Mouse (Mus musculus) forebrain, embryonic 16.5 days (tissue): ENCODE measurements around the gene Anp32e. TPM values are rescaled to one million over a fixed set of nuclear protein-coding genes. Genes with fewer than 3 reads are reported as not detected.
"Not testable (repeated sequence)": the region's sequence is repeated elsewhere in the genome, so short reads cannot be mapped to it uniquely, and the experiment has no call there.

Source experiments
- ATAC-seq: fragments of 200-750 bp; cut with Nextera tagmentation; 2 replicates; pipeline ENCODE4 v1.8.0; 2017; ENCODE audit warnings: mild to moderate bottlenecking, moderate library complexity
- H3K27ac ChIP-seq: fragments of 300-500 bp; sonication (generic); 2 replicates; pipeline ENCODE4 v1.5.1; 2014; ENCODE audit warnings: low read length, control low read depth
- H3K27me3 ChIP-seq: fragments of 300-500 bp; sonication (generic); replicated peaks from 2 replicates; pipeline ENCODE4 v1.6.1; 2014; ENCODE audit warnings: low read length; ENCODE audit not compliant: control insufficient read depth, insufficient read depth
- H3K36me3 ChIP-seq: fragments of 300-500 bp; sonication (generic); 2 replicates; pipeline ENCODE4 v1.6.1; 2014; ENCODE audit not compliant: control insufficient read depth, insufficient read depth
- H3K4me1 ChIP-seq: fragments of 300-500 bp; sonication (generic); replicated peaks from 2 replicates; pipeline ENCODE4 v1.6.1; 2014; ENCODE audit warnings: low read length; ENCODE audit not compliant: control insufficient read depth, insufficient read depth
- H3K4me2 ChIP-seq: fragments of 300-500 bp; sonication (generic); 2 replicates; pipeline ENCODE4 v1.6.1; 2014; ENCODE audit warnings: mild to moderate bottlenecking, low read length, control low read depth
- H3K4me3 ChIP-seq: fragments of 300-500 bp; sonication (generic); replicated peaks from 2 replicates; pipeline ENCODE4 v1.5.1; 2014; ENCODE audit warnings: mild to moderate bottlenecking, low read length, control low read depth
- H3K9ac ChIP-seq: fragments of 300-500 bp; sonication (generic); replicated peaks from 2 replicates; pipeline ENCODE4 v1.6.1; 2014; ENCODE audit warnings: low read depth, low read length, control low read depth
- H3K9me3 ChIP-seq: fragments of 300-500 bp; sonication (generic); 2 replicates; pipeline ENCODE4 v1.6.1; 2016; ENCODE audit warnings: low read length; ENCODE audit not compliant: control insufficient read depth
- WGBS: fragments of 180-500 bp; shearing (Covaris S2); extraction: QIAGEN DNeasy Blood & Tissue Kit; methylation state at CpG from one replicate; pipeline ENCODE4 v1.1.7; 2014; 5-methylcytosine and 5-hydroxymethylcytosine counted together
- polyA plus RNA-seq: library from polyadenylated mRNA; unstranded; fragments of >200 nt; fragmentation: Nextera tagmentation; extraction: Ambion mirVana; gene quantifications from 2 replicates; pipeline ENCODE4 v1.2.1, GENCODE M21; 2015

Gene Anp32e
- polyA plus RNA-seq, 1 experiment from 2014 or later: 185 TPM

DNA sequence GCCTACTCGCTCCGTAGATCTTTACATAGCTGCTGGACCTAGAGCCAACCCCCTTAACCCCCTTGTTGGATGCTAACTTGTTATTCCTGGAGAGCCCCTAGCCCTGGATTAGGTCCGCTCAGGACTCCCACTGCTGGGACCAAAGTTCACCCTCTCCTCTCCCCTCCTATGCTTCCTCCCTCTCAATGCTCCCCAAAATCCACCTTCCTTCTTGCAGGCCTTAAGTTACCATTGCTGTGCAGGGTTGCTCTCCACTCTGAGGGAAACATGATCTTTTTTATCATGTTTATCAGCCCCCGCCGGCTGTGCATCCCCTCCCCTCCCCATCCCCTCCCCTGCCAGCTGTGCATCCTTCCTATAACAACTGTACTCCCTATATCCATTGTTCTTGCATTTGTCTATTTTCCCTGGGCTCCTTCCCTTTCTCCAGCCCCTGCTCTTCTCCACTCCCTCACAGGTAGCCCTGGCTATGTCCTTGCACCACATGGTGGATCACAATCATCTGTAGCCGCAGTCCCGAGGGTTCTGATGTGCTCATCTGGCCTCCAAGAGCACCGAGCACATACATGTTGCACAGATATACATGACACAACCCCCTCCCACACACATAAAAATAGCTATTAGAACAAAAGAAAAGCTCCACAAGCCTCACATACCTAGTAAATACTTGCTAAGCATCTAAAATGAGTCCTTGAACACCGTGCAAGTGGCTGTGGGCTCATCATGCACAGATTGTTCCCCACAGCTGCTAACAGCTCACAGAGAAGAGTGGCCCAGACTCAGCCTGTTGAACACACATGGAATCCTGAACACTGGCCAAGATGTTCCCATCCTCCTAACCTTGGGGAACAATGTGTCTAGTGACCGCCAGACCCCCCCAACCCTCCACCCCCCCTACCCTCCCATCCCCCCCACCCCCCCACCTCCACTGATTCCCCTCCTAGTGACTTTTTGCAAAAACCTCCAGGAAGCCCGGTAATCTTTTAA, 36.7 kb upstream of the Anp32e start:
- no peak overlapping the region for H3K4me3 ChIP-seq
- no peak overlapping the region for H3K4me2 ChIP-seq
- H3K27me3 ChIP-seq: no peaks in the 10 kb centered on the region
- H3K27ac ChIP-seq: no peak overlapping the region; the same call in 1 of the 2 replicates
- ATAC-seq: no peak
- H3K36me3 ChIP-seq: no peaks in the 10 kb centered on the region
- no peak overlapping the region for H3K9ac ChIP-seq
- peaks cover 12% of the 10 kb centered on the region for H3K4me1 ChIP-seq
- no peaks in the 10 kb centered on the region for H3K9me3 ChIP-seq
- WGBS: 40% methylated on average over 11 of the region's 11 CpGs

DNA sequence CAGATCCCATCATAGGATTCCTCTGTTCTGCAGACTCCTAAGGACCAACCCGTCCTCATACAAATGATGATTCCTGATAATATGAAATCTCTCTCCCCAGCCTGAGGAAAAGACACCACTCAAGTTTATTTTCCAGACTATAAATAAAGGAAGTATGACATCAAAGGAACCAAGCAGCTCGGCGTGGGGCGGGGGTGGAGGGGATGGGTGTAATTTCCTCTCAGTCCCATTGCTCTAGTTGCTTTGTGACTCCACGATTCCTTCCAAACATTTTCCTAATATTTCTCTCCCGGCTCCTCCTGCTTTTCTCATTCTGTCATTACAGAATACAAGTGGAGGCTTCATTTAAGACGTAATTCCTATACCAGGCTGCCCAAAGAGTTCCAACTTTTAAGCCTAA, 35.9 kb upstream of the Anp32e start:
- 28% methylated on average over 7 of the region's 7 CpGs for WGBS

DNA sequence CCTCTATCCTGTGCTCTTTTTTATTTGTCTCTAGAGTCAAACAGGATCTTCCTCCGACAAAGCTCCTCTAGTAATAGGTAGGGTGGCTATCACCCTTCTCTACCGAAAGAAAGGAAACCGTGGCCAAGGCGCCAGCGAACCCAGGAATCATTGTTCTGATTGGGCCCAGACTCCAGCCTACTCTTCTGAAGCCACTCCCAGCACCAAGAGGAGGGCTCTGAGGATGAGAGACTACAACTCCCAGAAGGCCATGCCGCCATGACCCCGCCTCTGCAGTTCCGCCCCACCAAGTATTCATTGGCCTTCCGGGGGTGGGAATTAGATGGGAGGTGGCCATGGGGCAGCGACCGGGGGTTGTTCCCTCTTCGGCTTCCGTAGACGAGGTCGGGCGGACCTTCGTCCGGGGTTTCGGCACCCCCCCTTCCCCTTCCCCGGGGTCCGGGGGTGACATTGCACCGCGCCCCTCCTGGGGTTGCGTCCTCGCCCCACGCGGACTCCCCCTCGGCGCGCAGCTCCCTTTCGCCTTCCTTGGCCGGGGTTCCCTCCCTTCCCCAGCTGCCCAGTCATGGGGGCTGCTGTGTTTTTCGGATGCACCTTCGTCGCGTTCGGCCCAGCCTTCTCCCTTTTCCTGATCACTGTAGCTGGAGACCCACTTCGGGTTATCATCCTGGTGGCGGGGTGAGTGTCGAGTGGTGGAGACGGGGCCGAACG, 35.3 kb upstream of the Anp32e start, which contains the start of gene Aph1a:
Gene Aph1a (plus strand): TSS at position 364 of the 711 bp plus-strand sequence.
- Histone ChIP-seq H3K4me1 (peaks cover 12% of the 10 kb centered on the region), H3K4me2 (peak within 1 kb of the TSS; percentile 71), H3K4me3 (peak within 1 kb of the TSS; percentile 75), H3K9ac (peak within 1 kb of the TSS; percentile 76), H3K27ac (peak within 1 kb of the TSS; percentile 71)
- 0% methylated on average over 22 of the region's 43 CpGs for WGBS
- peak; percentile 99 for ATAC-seq
- not testable (repeated sequence) for H3K36me3 ChIP-seq, H3K9me3 ChIP-seq, H3K27me3 ChIP-seq

More for the DNA sequence above, 35.9 kb upstream of the Anp32e start:
- no peaks in the 10 kb centered on the region for H3K9me3 ChIP-seq
- H3K4me3 ChIP-seq: peak overlapping the region; percentile 75
- peaks cover 12% of the 10 kb centered on the region for H3K4me1 ChIP-seq
- peak overlapping the region; percentile 71 for H3K4me2 ChIP-seq
- H3K27ac ChIP-seq: peak overlapping the region; percentile 71
- no peaks in the 10 kb centered on the region for H3K27me3 ChIP-seq
- peak; percentile 2; the same call in 1 of the 2 replicates for ATAC-seq
- H3K36me3 ChIP-seq: no peaks in the 10 kb centered on the region
- peak overlapping the region; percentile 76 for H3K9ac ChIP-seq

DNA sequence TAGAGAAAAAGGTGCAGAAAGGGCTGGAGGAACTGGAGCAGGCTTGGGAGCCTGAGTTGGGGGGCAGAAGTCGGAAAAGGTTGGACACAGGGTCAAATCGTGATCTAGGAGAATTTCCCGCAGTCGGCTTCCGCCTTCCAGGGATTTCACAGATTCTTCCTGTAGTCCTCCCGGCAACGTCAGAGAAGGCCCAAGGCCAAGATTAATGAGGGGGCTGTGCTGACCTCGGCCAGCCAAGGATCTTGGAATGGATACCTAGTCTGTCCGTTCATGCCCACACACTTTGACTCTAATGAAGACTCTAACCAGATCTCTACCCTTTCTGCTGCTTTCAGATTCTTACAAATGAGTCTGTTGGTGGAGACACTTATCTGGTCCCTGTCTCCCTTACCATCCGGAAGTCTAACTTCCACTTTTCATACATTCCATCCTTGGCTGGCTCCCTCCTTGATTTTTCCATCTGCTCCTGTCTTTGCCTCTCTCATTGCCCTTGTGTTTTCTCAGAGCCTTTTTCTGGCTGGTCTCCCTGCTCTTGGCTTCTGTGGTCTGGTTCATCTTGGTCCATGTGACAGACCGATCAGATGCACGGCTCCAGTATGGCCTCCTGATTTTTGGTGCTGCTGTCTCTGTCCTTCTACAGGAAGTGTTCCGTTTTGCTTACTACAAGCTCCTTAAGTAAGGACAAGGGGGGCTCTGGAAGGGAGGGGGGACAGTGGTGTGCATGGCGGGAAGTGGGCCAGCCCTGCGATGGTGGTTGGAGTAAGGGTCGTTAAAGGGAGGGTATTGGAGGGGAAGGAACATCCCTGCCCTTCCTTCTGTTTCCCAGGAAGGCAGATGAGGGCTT, 34.5 kb upstream of the Anp32e start:
- Histone ChIP-seq H3K9me3 (no peaks in the 10 kb centered on the region), H3K36me3 (no peaks in the 10 kb centered on the region), H3K4me1 (peaks cover 12% of the 10 kb centered on the region), H3K27me3 (no peaks in the 10 kb centered on the region), H3K4me3 (peak overlapping the region; percentile 75), H3K9ac (peak overlapping the region; percentile 76), H3K4me2 (peak overlapping the region; percentile 55), H3K27ac (peak overlapping the region; percentile 36; the same call in 1 of the 2 replicates)
- no peak for ATAC-seq
- 14% methylated on average over 16 of the region's 16 CpGs for WGBS

DNA sequence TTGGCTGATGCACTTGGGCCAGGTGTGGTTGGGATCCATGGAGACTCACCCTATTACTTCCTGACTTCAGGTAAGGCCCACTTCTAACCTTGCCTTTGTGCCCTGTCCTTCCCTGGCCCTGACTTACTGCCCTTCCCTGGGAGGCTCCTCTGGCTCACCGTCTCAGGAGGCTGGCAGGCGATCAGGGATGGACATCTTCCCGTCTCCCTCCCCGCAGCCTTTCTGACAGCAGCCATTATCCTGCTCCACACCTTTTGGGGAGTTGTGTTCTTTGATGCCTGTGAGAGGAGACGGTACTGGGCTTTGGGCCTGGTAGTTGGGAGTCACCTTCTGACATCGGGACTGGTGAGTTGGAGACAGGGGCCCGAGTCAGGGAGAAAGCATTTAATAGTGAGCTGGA, 33.5 kb upstream of the Anp32e start:
- 82% methylated on average over 7 of the region's 7 CpGs for WGBS
- H3K4me3 ChIP-seq, H3K27me3 ChIP-seq: not testable (repeated sequence)

DNA sequence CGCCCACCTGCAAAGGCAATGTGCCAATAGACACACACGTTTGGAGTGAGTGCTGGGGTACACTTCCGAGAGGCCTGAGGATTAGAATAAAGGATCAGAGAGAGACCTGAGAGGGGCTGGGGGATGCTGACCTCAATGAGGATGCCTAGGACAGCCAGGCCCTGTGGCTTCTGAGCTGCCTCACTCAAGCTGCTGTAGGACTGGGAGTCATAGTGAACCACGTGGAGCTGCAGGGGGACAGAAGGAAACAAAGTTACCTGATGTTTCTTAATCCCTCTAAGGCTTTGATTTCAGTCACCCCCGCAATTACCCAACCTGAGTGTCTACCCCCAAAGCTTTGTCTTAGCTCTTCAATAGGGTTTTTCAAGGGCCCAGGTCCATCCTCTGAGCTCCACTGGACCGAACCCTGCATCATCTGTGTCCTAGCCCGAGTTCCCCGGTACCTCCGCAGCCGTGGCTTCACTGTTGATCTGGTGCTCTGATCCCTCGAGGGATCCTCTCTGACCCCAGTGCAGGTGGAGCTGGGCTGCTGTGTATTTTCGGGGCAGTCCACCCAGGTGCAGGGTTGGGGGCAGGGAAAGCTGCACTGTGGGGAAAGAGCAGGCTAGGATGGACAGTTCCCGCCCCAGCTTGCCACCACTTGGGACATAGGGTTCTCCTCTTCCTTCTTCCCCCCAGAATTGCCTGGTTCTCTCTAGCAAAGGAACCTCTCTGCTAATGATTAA, 29.1 kb upstream of the Anp32e start:
- Histone ChIP-seq H3K9ac (no peak overlapping the region), H3K9me3 (no peaks in the 10 kb centered on the region), H3K4me3 (no peak overlapping the region), H3K27ac (no peak overlapping the region), H3K4me1 (peaks cover 20% of the 10 kb centered on the region), H3K36me3 (no peaks in the 10 kb centered on the region), H3K4me2 (no peak overlapping the region), H3K27me3 (no peaks in the 10 kb centered on the region)
- ATAC-seq: no peak
- WGBS: 68% methylated on average over 13 of the region's 13 CpGs

More for the DNA sequence above, 33.5 kb upstream of the Anp32e start:
- H3K27ac ChIP-seq, ATAC-seq, H3K9me3 ChIP-seq, H3K4me2 ChIP-seq, H3K9ac ChIP-seq, H3K36me3 ChIP-seq: not testable (repeated sequence)
- peaks cover 12% of the 10 kb centered on the region for H3K4me1 ChIP-seq

DNA sequence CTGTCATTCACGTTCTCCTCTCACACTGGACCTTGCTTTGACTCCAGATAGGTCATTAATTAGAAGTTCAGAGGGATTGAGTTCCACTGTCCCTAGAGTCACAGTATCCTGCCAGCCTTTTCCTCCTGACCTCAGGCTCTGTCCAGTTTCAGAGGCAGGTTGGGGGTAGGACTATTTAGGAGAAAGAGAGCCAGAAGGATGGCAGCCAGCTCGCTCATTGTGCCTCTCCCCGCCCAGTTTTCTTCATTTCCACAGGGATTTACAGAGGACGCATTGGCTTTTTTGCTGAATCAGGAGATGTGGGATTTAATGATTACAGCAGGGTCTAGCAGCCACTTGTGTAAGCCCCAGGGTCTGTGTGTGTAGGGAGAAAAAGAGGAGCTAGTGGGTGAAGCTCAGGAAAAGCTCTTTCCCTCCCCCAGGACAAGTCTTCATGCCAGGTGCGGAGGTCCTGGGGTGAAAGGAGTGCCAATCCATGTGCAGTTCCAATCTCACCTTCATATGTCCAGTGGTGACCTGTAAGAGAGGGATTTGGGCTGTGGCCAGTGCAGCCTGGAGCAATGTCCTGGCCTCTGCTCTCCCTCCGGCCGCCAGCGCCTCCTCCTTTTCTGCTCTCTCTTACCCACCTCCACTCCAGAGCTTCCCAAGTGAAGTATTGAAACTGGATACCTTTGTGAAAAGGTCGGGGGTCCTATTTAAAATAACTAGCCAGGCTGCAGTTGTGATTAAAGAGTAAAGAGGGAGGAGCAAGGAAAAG, 27.3 kb upstream of the Anp32e start:
- peaks cover 29% of the 10 kb centered on the region for H3K4me1 ChIP-seq
- no peak overlapping the region for H3K9ac ChIP-seq
- H3K36me3 ChIP-seq: no peaks in the 10 kb centered on the region
- H3K9me3 ChIP-seq: no peaks in the 10 kb centered on the region
- no peak overlapping the region for H3K4me3 ChIP-seq
- H3K27me3 ChIP-seq: no peaks in the 10 kb centered on the region
- H3K27ac ChIP-seq: no peak overlapping the region
- 66% methylated on average over 9 of the region's 9 CpGs for WGBS
- no peak for ATAC-seq
- no peak overlapping the region for H3K4me2 ChIP-seq

DNA sequence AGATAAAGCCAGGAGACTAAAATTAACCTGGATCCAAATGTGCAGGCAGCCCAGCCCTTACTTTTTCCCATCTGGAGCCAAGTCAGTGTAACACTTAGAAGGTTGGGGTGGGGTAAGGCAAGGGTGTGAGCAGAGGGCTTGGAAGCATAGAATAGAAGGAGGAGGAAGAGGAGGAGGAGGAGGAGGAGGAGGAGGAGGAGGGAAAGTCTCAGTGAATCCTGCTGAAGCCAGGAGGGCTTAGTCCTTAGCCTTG, 26.7 kb upstream of the Anp32e start:
- no peak for ATAC-seq
- peaks cover 31% of the 10 kb centered on the region for H3K4me1 ChIP-seq
- H3K36me3 ChIP-seq: no peaks in the 10 kb centered on the region
- no peak overlapping the region for H3K9ac ChIP-seq
- H3K4me3 ChIP-seq: no peak overlapping the region
- no peaks in the 10 kb centered on the region for H3K9me3 ChIP-seq
- H3K27ac ChIP-seq: no peak overlapping the region
- H3K4me2 ChIP-seq: no peak overlapping the region
- H3K27me3 ChIP-seq: no peaks in the 10 kb centered on the region
